Mouse (Mus musculus): ENCODE data around the gene Gm20662. TPM values are rescaled to one million over a fixed set of nuclear protein-coding genes. Genes with fewer than 3 reads are reported as not detected.

Gene Gm20662
- polyA plus RNA-seq, 1 experiment: 1.7 TPM

DNA sequence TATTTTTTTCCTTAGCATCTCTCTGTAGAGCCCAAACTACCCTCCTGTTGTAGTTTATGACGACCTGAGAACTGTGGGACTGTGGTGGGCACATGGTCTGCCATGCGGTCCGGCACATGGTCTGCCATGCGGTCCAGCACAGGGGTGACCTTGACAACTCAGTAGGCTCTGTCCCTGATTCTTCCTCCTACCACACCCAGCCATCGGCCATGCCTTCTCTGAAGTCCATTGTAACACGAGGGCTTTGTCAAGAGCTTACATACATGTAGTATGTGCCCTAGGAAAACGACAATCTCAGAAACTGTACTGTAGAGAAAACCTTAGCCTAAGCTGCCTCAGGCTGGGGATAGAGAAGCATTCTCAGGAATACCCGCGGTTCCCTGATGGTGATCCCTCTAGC is 31.5 kb upstream of the Gm20662 start:
- TF ChIP-seq POLR2A (IDR thresholded peaks at IDR 0.05; ENCODE audit: low read depth, low read length) (no peak), CTCF (IDR thresholded peaks at IDR 0.05; ENCODE audit: extremely low read depth, insufficient read depth, insufficient read length, insufficient replicate concordance) (no peak)
- 94% methylated on average over 9 of the region's 9 CpGs for WGBS

GRCm38 (mm10) chr9:107966676-107967075 is 29.5 kb upstream of the Gm20662 start:
- Histone ChIP-seq H3K36me3 (ENCODE audit: control insufficient read depth, insufficient read depth, low read length) (no peaks in the 10 kb centered on the region), H3K27ac (ENCODE audit: insufficient read depth, low read length) (no peak overlapping the region), H3K4me1 (ENCODE audit: control insufficient read depth, insufficient read depth, insufficient read length) (no peaks in the 10 kb centered on the region), H3K27me3 (ENCODE audit: control insufficient read depth, insufficient read depth, low read length) (no peaks in the 10 kb centered on the region), H3K4me3 (ENCODE audit: extremely low read depth, insufficient read depth, insufficient read length) (no peak overlapping the region)
- TF ChIP-seq POLR2A (IDR thresholded peaks at IDR 0.05; ENCODE audit: low read depth, low read length): no peak
- no peak for TF ChIP-seq CTCF (IDR thresholded peaks at IDR 0.05; ENCODE audit: extremely low read depth, insufficient read depth, insufficient read length, insufficient replicate concordance)
- DNase-seq (ENCODE audit: low read depth in 1 of 2, low spot score in 2 of 2): no peak
- WGBS: 53% methylated on average over 10 of the region's 10 CpGs

More for the DNA sequence above, 31.5 kb upstream of the Gm20662 start:
- Histone ChIP-seq H3K27me3 (ENCODE audit: control insufficient read depth, insufficient read depth, low read length) (no peaks in the 10 kb centered on the region), H3K27ac (ENCODE audit: insufficient read depth, low read length) (no peak overlapping the region), H3K4me1 (ENCODE audit: control insufficient read depth, insufficient read depth, insufficient read length) (no peaks in the 10 kb centered on the region), H3K4me3 (ENCODE audit: extremely low read depth, insufficient read depth, insufficient read length) (no peak overlapping the region), H3K36me3 (ENCODE audit: control insufficient read depth, insufficient read depth, low read length) (no peaks in the 10 kb centered on the region)
- DNase-seq (ENCODE audit: low read depth in 1 of 2, low spot score in 2 of 2): no peak

DNA sequence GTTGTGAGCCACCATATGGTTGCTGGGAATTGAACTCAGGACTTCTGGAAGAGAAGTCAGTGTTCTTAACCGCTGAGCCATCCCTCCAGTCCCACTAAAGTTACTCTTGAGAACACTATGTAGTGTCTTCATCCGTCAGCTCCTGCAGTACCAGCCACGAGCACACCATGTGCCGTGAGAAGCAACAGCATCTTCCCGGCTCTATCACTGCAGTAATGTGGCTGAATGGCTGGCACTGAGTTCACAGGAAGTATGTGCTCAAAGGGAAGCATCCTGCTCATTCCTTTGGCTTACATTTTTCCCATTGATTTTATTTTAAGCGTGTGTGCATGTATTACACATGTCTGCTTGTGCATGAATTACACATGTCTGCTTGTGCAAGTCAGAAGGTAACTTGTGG is 28.7 kb upstream of the Gm20662 start:
- no peak overlapping the region for H3K4me3 ChIP-seq (ENCODE audit: extremely low read depth, insufficient read depth, insufficient read length)
- H3K4me1 ChIP-seq (ENCODE audit: control insufficient read depth, insufficient read depth, insufficient read length): no peaks in the 10 kb centered on the region
- TF ChIP-seq POLR2A (IDR thresholded peaks at IDR 0.05; ENCODE audit: low read depth, low read length) (no peak), CTCF (IDR thresholded peaks at IDR 0.05; ENCODE audit: extremely low read depth, insufficient read depth, insufficient read length, insufficient replicate concordance) (no peak)
- 90% methylated on average over 6 of the region's 6 CpGs for whole genome bisulfite sequencing
- no peaks in the 10 kb centered on the region for H3K27me3 ChIP-seq (ENCODE audit: control insufficient read depth, insufficient read depth, low read length)
- H3K27ac ChIP-seq (ENCODE audit: insufficient read depth, low read length): no peak overlapping the region
- no peaks in the 10 kb centered on the region for H3K36me3 ChIP-seq (ENCODE audit: control insufficient read depth, insufficient read depth, low read length)
- DNase-seq (ENCODE audit: low read depth in 1 of 2, low spot score in 2 of 2): no peak

- WGBS: 95% methylated on average over 7 of the region's 7 CpGs
- Histone ChIP-seq H3K36me3 (ENCODE audit: control insufficient read depth, insufficient read depth, low read length) (no peaks in the 10 kb centered on the region), H3K27ac (ENCODE audit: insufficient read depth, low read length) (no peak overlapping the region), H3K27me3 (ENCODE audit: control insufficient read depth, insufficient read depth, low read length) (no peaks in the 10 kb centered on the region), H3K4me3 (ENCODE audit: extremely low read depth, insufficient read depth, insufficient read length) (no peak overlapping the region), H3K4me1 (ENCODE audit: control insufficient read depth, insufficient read depth, insufficient read length) (no peaks in the 10 kb centered on the region)
- TF ChIP-seq CTCF (IDR thresholded peaks at IDR 0.05; ENCODE audit: extremely low read depth, insufficient read depth, insufficient read length, insufficient replicate concordance) (no peak), POLR2A (IDR thresholded peaks at IDR 0.05; ENCODE audit: low read depth, low read length) (no peak)
- no peak for DNase-seq (ENCODE audit: low read depth in 1 of 2, low spot score in 2 of 2)
These were observed 27.6 kb upstream of the Gm20662 start for GRCm38 (mm10) chr9:107968531-107968930.

GRCm38 (mm10) chr9:107970311-107970710 is 25.8 kb upstream of the Gm20662 start:
- Histone ChIP-seq H3K27me3 (ENCODE audit: control insufficient read depth, insufficient read depth, low read length) (no peaks in the 10 kb centered on the region), H3K27ac (ENCODE audit: insufficient read depth, low read length) (no peak overlapping the region), H3K4me1 (ENCODE audit: control insufficient read depth, insufficient read depth, insufficient read length) (peaks cover 5% of the 10 kb centered on the region), H3K4me3 (ENCODE audit: extremely low read depth, insufficient read depth, insufficient read length) (no peak overlapping the region), H3K36me3 (ENCODE audit: control insufficient read depth, insufficient read depth, low read length) (no peaks in the 10 kb centered on the region)
- TF ChIP-seq POLR2A (IDR thresholded peaks at IDR 0.05; ENCODE audit: low read depth, low read length) (no peak), CTCF (IDR thresholded peaks at IDR 0.05; ENCODE audit: extremely low read depth, insufficient read depth, insufficient read length, insufficient replicate concordance) (no peak)
- no peak for DNase-seq (ENCODE audit: low read depth in 1 of 2, low spot score in 2 of 2)
- 91% methylated on average over 5 of the region's 5 CpGs for WGBS

DNA sequence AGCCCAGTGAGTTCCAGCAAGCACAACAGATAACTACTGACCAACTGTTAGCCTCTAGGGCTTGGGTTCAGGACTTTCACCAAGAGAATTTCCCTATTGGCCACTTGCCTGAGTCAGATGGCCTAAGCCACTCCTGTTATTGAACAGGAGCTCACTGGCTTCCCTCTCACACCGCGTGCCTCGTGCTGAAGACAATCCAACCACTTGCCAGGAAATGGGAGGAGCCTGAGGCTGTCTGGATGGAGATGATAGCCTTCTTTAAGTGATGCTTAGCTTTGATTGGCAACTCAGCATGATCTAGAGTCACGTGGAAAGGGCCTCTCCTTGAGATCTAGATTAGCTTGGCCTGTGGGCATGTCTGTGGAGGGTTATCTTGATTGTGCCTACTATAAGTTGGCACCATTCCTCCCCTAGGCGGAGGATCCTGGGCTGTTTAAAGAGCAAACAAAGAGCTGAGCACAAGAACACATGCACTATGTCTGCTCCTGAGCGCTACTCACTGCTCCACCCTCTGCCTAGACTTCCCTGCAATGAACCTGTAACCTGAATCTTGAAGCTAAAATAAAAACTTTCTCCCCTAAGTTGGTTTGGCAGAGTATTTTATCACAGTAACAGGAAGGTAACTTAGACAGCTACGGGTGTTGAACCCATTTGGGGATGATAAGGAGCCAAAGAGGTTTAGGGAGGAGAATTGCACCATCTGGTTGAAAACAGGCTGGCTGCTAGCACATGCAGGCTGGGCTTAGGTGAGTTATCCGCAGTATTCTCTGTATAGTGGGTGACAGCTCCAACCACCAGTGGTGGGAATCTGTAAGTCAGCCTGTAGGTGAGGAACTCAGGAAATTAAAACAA is 24.2 kb upstream of the Gm20662 start:
- 59% methylated on average over 8 of the region's 8 CpGs for WGBS
- peaks cover 5% of the 10 kb centered on the region for H3K4me1 ChIP-seq (ENCODE audit: control insufficient read depth, insufficient read depth, insufficient read length)
- H3K27me3 ChIP-seq (ENCODE audit: control insufficient read depth, insufficient read depth, low read length): no peaks in the 10 kb centered on the region
- H3K4me3 ChIP-seq (ENCODE audit: extremely low read depth, insufficient read depth, insufficient read length): no peak overlapping the region
- TF ChIP-seq CTCF (IDR thresholded peaks at IDR 0.05; ENCODE audit: extremely low read depth, insufficient read depth, insufficient read length, insufficient replicate concordance) (no peak), POLR2A (IDR thresholded peaks at IDR 0.05; ENCODE audit: low read depth, low read length) (no peak)
- H3K27ac ChIP-seq (ENCODE audit: insufficient read depth, low read length): peak overlapping the region; percentile 15; the same call in 1 of the 2 replicates
- H3K36me3 ChIP-seq (ENCODE audit: control insufficient read depth, insufficient read depth, low read length): no peaks in the 10 kb centered on the region; the same call in 1 of the 2 replicates
- DNase-seq (ENCODE audit: low read depth in 1 of 2, low spot score in 2 of 2): no peak
